Mouse (Mus musculus) hindbrain, embryonic 16.5 days (tissue): ENCODE data around the gene Mgat4b. TPM values are rescaled to one million over a fixed set of nuclear protein-coding genes. Genes with fewer than 3 reads are reported as not detected.

Experiments used
- ATAC-seq: fragments of 200-750 bp; cut with Nextera tagmentation; 2 replicates; pipeline ENCODE4 v1.8.0; 2017; ENCODE audit warnings: moderate TSS enrichment, moderate library complexity
- H3K27ac ChIP-seq: fragments of 300-500 bp; sonication (generic); 2 replicates; pipeline ENCODE4 v1.5.1; 2014; ENCODE audit warnings: low read depth, mild to moderate bottlenecking, control low read depth, low read length, moderate library complexity
- H3K27me3 ChIP-seq: fragments of 300-500 bp; sonication (generic); replicated peaks from 2 replicates; pipeline ENCODE4 v1.6.1; 2014; ENCODE audit warnings: low read length; ENCODE audit not compliant: control insufficient read depth, insufficient read depth
- H3K36me3 ChIP-seq: fragments of 300-500 bp; sonication (generic); 2 replicates; pipeline ENCODE4 v1.6.1; 2014; ENCODE audit warnings: mild to moderate bottlenecking, low read length, moderate library complexity, mixed read lengths; ENCODE audit not compliant: control insufficient read depth, insufficient read depth
- H3K4me1 ChIP-seq: fragments of 300-500 bp; sonication (generic); 2 replicates; pipeline ENCODE4 v1.6.1; 2014; ENCODE audit warnings: low read depth, low read length; ENCODE audit not compliant: control insufficient read depth, insufficient read depth
- H3K4me2 ChIP-seq: fragments of 300-500 bp; sonication (generic); 2 replicates; pipeline ENCODE4 v1.6.1; 2014; ENCODE audit warnings: mild to moderate bottlenecking, low read length, control low read depth, moderate library complexity
- H3K4me3 ChIP-seq: fragments of 300-500 bp; sonication (generic); 2 replicates; pipeline ENCODE4 v1.5.1; 2014; ENCODE audit warnings: mild to moderate bottlenecking, low read length, control low read depth, moderate library complexity
- H3K9ac ChIP-seq: fragments of 300-500 bp; sonication (generic); 2 replicates; pipeline ENCODE4 v1.6.1; 2014; ENCODE audit warnings: low read depth, mild to moderate bottlenecking, control low read depth, low read length, moderate library complexity
- H3K9me3 ChIP-seq: fragments of 300-500 bp; sonication (generic); 2 replicates; pipeline ENCODE4 v1.6.1; 2014; ENCODE audit warnings: mild to moderate bottlenecking, low read length, moderate library complexity; ENCODE audit not compliant: control insufficient read depth
- WGBS: fragments of 180-500 bp; shearing (Covaris S2); extraction: QIAGEN DNeasy Blood & Tissue Kit; methylation state at CpG from one replicate; pipeline ENCODE4 v1.1.7; 2014; 5-methylcytosine and 5-hydroxymethylcytosine counted together
- polyA plus RNA-seq: library from polyadenylated mRNA; unstranded; fragments of >200 nt; fragmentation: Nextera tagmentation; extraction: Ambion mirVana; gene quantifications from 2 replicates; pipeline ENCODE4 v1.2.1, GENCODE M21; 2015

Gene Mgat4b
- polyA plus RNA-seq, 1 experiment from 2014 or later = 15.6 TPM

GRCm38 (mm10) chr11:50236937-50237835 is 26.5 kb downstream of the Mgat4b start:
- Histone ChIP-seq H3K27ac (no peak overlapping the region), H3K9ac (peak overlapping the region; percentile 67), H3K9me3 (no peaks in the 10 kb centered on the region), H3K4me2 (peak overlapping the region; percentile 85), H3K36me3 (peaks cover 27% of the 10 kb centered on the region), H3K4me1 (peaks cover 13% of the 10 kb centered on the region), H3K27me3 (0 out of 2 replicates have a peak, but pooled peaks cover 4% of the 10 kb centered on the region), H3K4me3 (peak overlapping the region; percentile 51)
- peak; percentile 38; the same call in 1 of the 2 replicates for ATAC-seq
- 3% methylated on average over 51 of the region's 66 CpGs for WGBS

- peak within 1 kb of the TSS; percentile 51 for H3K4me3 ChIP-seq
- H3K27me3 ChIP-seq = 0 out of 2 replicates have a peak, but pooled peaks cover 4% of the 10 kb centered on the region
- no peak within 1 kb of the TSS for H3K9ac ChIP-seq
- 45% methylated on average over 10 of the region's 10 CpGs for WGBS
- H3K9me3 ChIP-seq = no peaks in the 10 kb centered on the region
- peaks cover 15% of the 10 kb centered on the region for H3K36me3 ChIP-seq
- ATAC-seq = no peak
- H3K4me2 ChIP-seq = peak within 1 kb of the TSS; percentile 85
- no peak within 1 kb of the TSS for H3K27ac ChIP-seq
- H3K4me1 ChIP-seq = peaks cover 13% of the 10 kb centered on the region
Observed at GRCm38 (mm10) chr11:50238324-50238723, 27.6 kb downstream of the Mgat4b start, which contains the start of gene Ltc4s. TSS of gene Ltc4s (minus strand) at chr11:50238616.

GRCm38 (mm10) chr11:50238821-50239791 is 28.4 kb downstream of the Mgat4b start:
- H3K27ac ChIP-seq = no peak overlapping the region
- 0 out of 2 replicates have a peak, but pooled peaks cover 3% of the 10 kb centered on the region for H3K27me3 ChIP-seq
- H3K4me1 ChIP-seq = peaks cover 13% of the 10 kb centered on the region
- no peak overlapping the region for H3K4me2 ChIP-seq
- no peak overlapping the region for H3K9ac ChIP-seq
- 91% methylated on average over 9 of the region's 9 CpGs for WGBS
- H3K4me3 ChIP-seq = no peak overlapping the region
- peaks cover 8% of the 10 kb centered on the region for H3K36me3 ChIP-seq
- H3K9me3 ChIP-seq = no peaks in the 10 kb centered on the region
- no peak for ATAC-seq

GRCm38 (mm10) chr11:50240235-50240911 is 29.7 kb downstream of the Mgat4b start:
- Histone ChIP-seq H3K9ac (no peak overlapping the region), H3K27me3 (no peaks in the 10 kb centered on the region), H3K27ac (no peak overlapping the region), H3K4me2 (no peak overlapping the region), H3K4me1 (peaks cover 13% of the 10 kb centered on the region), H3K4me3 (no peak overlapping the region), H3K9me3 (no peaks in the 10 kb centered on the region), H3K36me3 (no peaks in the 10 kb centered on the region)
- WGBS = 92% methylated on average over 7 of the region's 7 CpGs
- no peak for ATAC-seq

GRCm38 (mm10) chr11:50243926-50244325 is 33.2 kb downstream of the Mgat4b start:
- Histone ChIP-seq H3K27me3 (no peaks in the 10 kb centered on the region), H3K4me1 (no peaks in the 10 kb centered on the region), H3K4me2 (no peak overlapping the region), H3K9me3 (no peaks in the 10 kb centered on the region), H3K4me3 (no peak overlapping the region), H3K36me3 (no peaks in the 10 kb centered on the region), H3K9ac (no peak overlapping the region), H3K27ac (no peak overlapping the region)
- ATAC-seq = no peak
- WGBS = 81% methylated on average over 6 of the region's 6 CpGs

- Histone ChIP-seq H3K4me1 (no peaks in the 10 kb centered on the region), H3K9me3 (no peaks in the 10 kb centered on the region), H3K27ac (no peak overlapping the region), H3K36me3 (no peaks in the 10 kb centered on the region), H3K27me3 (no peaks in the 10 kb centered on the region), H3K9ac (no peak overlapping the region), H3K4me3 (no peak overlapping the region), H3K4me2 (no peak overlapping the region)
- 78% methylated on average over 5 of the region's 5 CpGs for WGBS
- ATAC-seq = no peak
Observed at GRCm38 (mm10) chr11:50245269-50245668, 34.6 kb downstream of the Mgat4b start.

- H3K4me2 ChIP-seq = no peak overlapping the region
- WGBS = 82% methylated on average over 7 of the region's 7 CpGs
- no peaks in the 10 kb centered on the region for H3K9me3 ChIP-seq
- no peak for ATAC-seq
- H3K4me3 ChIP-seq = no peak overlapping the region
- H3K36me3 ChIP-seq = no peaks in the 10 kb centered on the region
- no peak overlapping the region for H3K9ac ChIP-seq
- H3K27ac ChIP-seq = no peak overlapping the region
- H3K4me1 ChIP-seq = no peaks in the 10 kb centered on the region
- no peaks in the 10 kb centered on the region for H3K27me3 ChIP-seq
Observed at GRCm38 (mm10) chr11:50248473-50249171, 37.9 kb downstream of the Mgat4b start.

GRCm38 (mm10) chr11:50252166-50252565 is 41.5 kb downstream of the Mgat4b start:
- Histone ChIP-seq H3K9me3 (no peaks in the 10 kb centered on the region), H3K4me3 (no peak overlapping the region), H3K27ac (no peak overlapping the region), H3K9ac (no peak overlapping the region), H3K4me1 (no peaks in the 10 kb centered on the region), H3K27me3 (no peaks in the 10 kb centered on the region), H3K36me3 (peaks cover 8% of the 10 kb centered on the region; the same call in 1 of the 2 replicates), H3K4me2 (no peak overlapping the region)
- no peak for ATAC-seq
- 69% methylated on average over 3 of the region's 3 CpGs for WGBS
